Mouse (Mus musculus): ENCODE measurements at regions not wholly inside any gene's neighbourhood (a gene's known extent, or its start where the extent isn't known, plus 50 kb on each side); places are given as distances from the start of the nearest gene placed in this dataset.

GRCm38 (mm10) chr7:73139901-73140300 lies 235.4 kb upstream of the Rgma start:
- Histone ChIP-seq H3K27me3 (peaks cover 31% of the 10 kb centered on the region), H3K36me3 (no peaks in the 10 kb centered on the region), H3K4me3 (replicated peaks) (no peak overlapping the region), H3K9ac (no peak overlapping the region), H3K4me2 (no peak overlapping the region), H3K27ac (no peak overlapping the region), H3K4me1 (peaks cover 22% of the 10 kb centered on the region), H3K9me3 (replicated peaks) (no peaks in the 10 kb centered on the region)
- 59% methylated on average over 6 of the region's 6 CpGs for WGBS
- ATAC-seq (replicated peaks; ENCODE audit: low FRiP score): no peak

- no peak overlapping the region for H3K4me3 ChIP-seq (replicated peaks)
- peaks cover 27% of the 10 kb centered on the region for H3K27me3 ChIP-seq
- no peak overlapping the region for H3K4me2 ChIP-seq
- ATAC-seq (replicated peaks; ENCODE audit: low FRiP score): 0 out of 2 replicates have a peak, but pooled peaks have one; percentile 49
- no peak overlapping the region for H3K27ac ChIP-seq
- H3K9me3 ChIP-seq (replicated peaks): no peaks in the 10 kb centered on the region
- H3K9ac ChIP-seq: no peak overlapping the region
- WGBS: 4% methylated on average over 5 of the region's 5 CpGs
- peaks cover 22% of the 10 kb centered on the region for H3K4me1 ChIP-seq
- no peaks in the 10 kb centered on the region for H3K36me3 ChIP-seq
These were observed 234.1 kb upstream of the Rgma start for GRCm38 (mm10) chr7:73141167-73141566.

- H3K4me1 ChIP-seq: peaks cover 21% of the 10 kb centered on the region
- 85% methylated on average over 11 of the region's 11 CpGs for WGBS
- no peaks in the 10 kb centered on the region for H3K36me3 ChIP-seq
- H3K27ac ChIP-seq: no peak overlapping the region
- H3K27me3 ChIP-seq: peaks cover 14% of the 10 kb centered on the region; the same call in 1 of the 2 replicates
- H3K4me2 ChIP-seq: no peak overlapping the region
- H3K9ac ChIP-seq: no peak overlapping the region
- H3K4me3 ChIP-seq (replicated peaks): no peak overlapping the region
- no peaks in the 10 kb centered on the region for H3K9me3 ChIP-seq (replicated peaks)
- 0 out of 2 replicates have a peak, but pooled peaks have one; percentile 14 for ATAC-seq (replicated peaks; ENCODE audit: low FRiP score)
These were observed 231.4 kb upstream of the Rgma start for GRCm38 (mm10) chr7:73143902-73144301.

- Histone ChIP-seq H3K27ac (no peak overlapping the region), H3K27me3 (peaks cover 8% of the 10 kb centered on the region; the same call in 1 of the 2 replicates), H3K4me1 (peaks cover 14% of the 10 kb centered on the region), H3K4me3 (replicated peaks) (no peak overlapping the region), H3K36me3 (no peaks in the 10 kb centered on the region), H3K9ac (no peak overlapping the region), H3K4me2 (no peak overlapping the region), H3K9me3 (replicated peaks) (no peaks in the 10 kb centered on the region)
- WGBS: 37% methylated on average over 4 of the region's 4 CpGs
- ATAC-seq (replicated peaks; ENCODE audit: low FRiP score): no peak
These were observed 230.5 kb upstream of the Rgma start for GRCm38 (mm10) chr7:73144846-73145245.

- no peak for ATAC-seq (replicated peaks; ENCODE audit: low FRiP score)
- H3K9me3 ChIP-seq (replicated peaks): no peaks in the 10 kb centered on the region
- H3K36me3 ChIP-seq: no peaks in the 10 kb centered on the region
- H3K4me2 ChIP-seq: no peak overlapping the region
- H3K4me3 ChIP-seq (replicated peaks): no peak overlapping the region
- no peaks in the 10 kb centered on the region for H3K27me3 ChIP-seq
- H3K4me1 ChIP-seq: no peaks in the 10 kb centered on the region; the same call in 1 of the 2 replicates
- no peak overlapping the region for H3K9ac ChIP-seq
- no peak overlapping the region for H3K27ac ChIP-seq
These were observed 228.1 kb upstream of the Rgma start for GRCm38 (mm10) chr7:73147251-73147650.

GRCm38 (mm10) chr7:73150436-73150835 lies 224.9 kb upstream of the Rgma start:
- Histone ChIP-seq H3K9ac (no peak overlapping the region), H3K4me1 (no peaks in the 10 kb centered on the region), H3K36me3 (no peaks in the 10 kb centered on the region), H3K4me2 (no peak overlapping the region), H3K27ac (no peak overlapping the region), H3K9me3 (replicated peaks) (no peaks in the 10 kb centered on the region), H3K4me3 (replicated peaks) (no peak overlapping the region), H3K27me3 (no peaks in the 10 kb centered on the region)
- WGBS: 74% methylated on average over 7 of the region's 7 CpGs
- no peak for ATAC-seq (replicated peaks; ENCODE audit: low FRiP score)

GRCm38 (mm10) chr7:73151586-73152467 lies 223.5 kb upstream of the Rgma start:
- H3K9ac ChIP-seq: no peak overlapping the region
- H3K9me3 ChIP-seq (replicated peaks): no peaks in the 10 kb centered on the region
- no peak overlapping the region for H3K27ac ChIP-seq
- H3K27me3 ChIP-seq: no peaks in the 10 kb centered on the region
- WGBS: 61% methylated on average over 14 of the region's 15 CpGs
- H3K36me3 ChIP-seq: no peaks in the 10 kb centered on the region
- no peaks in the 10 kb centered on the region for H3K4me1 ChIP-seq
- ATAC-seq (replicated peaks; ENCODE audit: low FRiP score): no peak
- no peak overlapping the region for H3K4me2 ChIP-seq
- H3K4me3 ChIP-seq (replicated peaks): no peak overlapping the region

GRCm38 (mm10) chr7:73153668-73154067 lies 221.6 kb upstream of the Rgma start:
- no peaks in the 10 kb centered on the region for H3K4me1 ChIP-seq
- ATAC-seq (replicated peaks; ENCODE audit: low FRiP score): no peak
- H3K36me3 ChIP-seq: no peaks in the 10 kb centered on the region
- no peak overlapping the region for H3K4me3 ChIP-seq (replicated peaks)
- H3K4me2 ChIP-seq: no peak overlapping the region
- H3K9ac ChIP-seq: no peak overlapping the region
- no peaks in the 10 kb centered on the region for H3K9me3 ChIP-seq (replicated peaks)
- no peak overlapping the region for H3K27ac ChIP-seq
- whole genome bisulfite sequencing: 95% methylated on average over 1 of the region's 1 CpGs
- no peaks in the 10 kb centered on the region for H3K27me3 ChIP-seq

- H3K4me3 ChIP-seq (replicated peaks): no peak overlapping the region
- no peaks in the 10 kb centered on the region for H3K36me3 ChIP-seq
- 92% methylated on average over 5 of the region's 5 CpGs for WGBS
- H3K4me1 ChIP-seq: 0 out of 2 replicates have a peak, but pooled peaks cover 3% of the 10 kb centered on the region
- H3K9ac ChIP-seq: no peak overlapping the region
- no peaks in the 10 kb centered on the region for H3K9me3 ChIP-seq (replicated peaks)
- H3K27me3 ChIP-seq: no peaks in the 10 kb centered on the region
- ATAC-seq (replicated peaks; ENCODE audit: low FRiP score): no peak
- H3K4me2 ChIP-seq: no peak overlapping the region
- H3K27ac ChIP-seq: no peak overlapping the region
These were observed 216.5 kb upstream of the Rgma start for GRCm38 (mm10) chr7:73158833-73159232.

GRCm38 (mm10) chr7:73160968-73161367 lies 214.3 kb upstream of the Rgma start:
- Histone ChIP-seq H3K27ac (no peak overlapping the region), H3K4me2 (no peak overlapping the region), H3K27me3 (no peaks in the 10 kb centered on the region), H3K4me3 (replicated peaks) (no peak overlapping the region), H3K4me1 (0 out of 2 replicates have a peak, but pooled peaks cover 3% of the 10 kb centered on the region), H3K9me3 (replicated peaks) (no peaks in the 10 kb centered on the region), H3K9ac (no peak overlapping the region), H3K36me3 (no peaks in the 10 kb centered on the region)
- ATAC-seq (replicated peaks; ENCODE audit: low FRiP score): no peak
- WGBS: 81% methylated on average over 8 of the region's 8 CpGs

GRCm38 (mm10) chr7:73163687-73164086 lies 211.6 kb upstream of the Rgma start:
- H3K4me3 ChIP-seq (replicated peaks): no peak overlapping the region
- no peaks in the 10 kb centered on the region for H3K27me3 ChIP-seq
- H3K27ac ChIP-seq: no peak overlapping the region
- H3K4me1 ChIP-seq: 0 out of 2 replicates have a peak, but pooled peaks cover 3% of the 10 kb centered on the region
- no peaks in the 10 kb centered on the region for H3K36me3 ChIP-seq
- H3K9me3 ChIP-seq (replicated peaks): no peaks in the 10 kb centered on the region
- no peak overlapping the region for H3K9ac ChIP-seq
- ATAC-seq (replicated peaks; ENCODE audit: low FRiP score): no peak; the same call in 1 of the 2 replicates
- WGBS: 16% methylated on average over 5 of the region's 5 CpGs
- H3K4me2 ChIP-seq: no peak overlapping the region

- Histone ChIP-seq H3K4me2 (no peak overlapping the region), H3K27ac (no peak overlapping the region), H3K27me3 (no peaks in the 10 kb centered on the region), H3K9ac (no peak overlapping the region), H3K36me3 (no peaks in the 10 kb centered on the region), H3K4me3 (replicated peaks) (no peak overlapping the region), H3K4me1 (0 out of 2 replicates have a peak, but pooled peaks cover 3% of the 10 kb centered on the region), H3K9me3 (replicated peaks) (no peaks in the 10 kb centered on the region)
- ATAC-seq (replicated peaks; ENCODE audit: low FRiP score): no peak
- 93% methylated on average over 8 of the region's 8 CpGs for WGBS
These were observed 209.8 kb upstream of the Rgma start for GRCm38 (mm10) chr7:73165521-73165920.

All from kidney, embryonic 15.5 days (tissue).